Mouse (Mus musculus) G1E (cell line): Measurements from ENCODE around the gene Fam25c.

Experiments
- CTCF ChIP-seq: IDR thresholded peaks from 2 replicates; pipeline ENCODE4 v1.5.1; 2012; ENCODE audit warnings: low read depth, low read length, inconsistent platforms, mixed read lengths
- GATA1 ChIP-seq: IDR thresholded peaks from 2 replicates; pipeline ENCODE4 v1.6.1; 2012; ENCODE audit warnings: borderline replicate concordance, low read length, inconsistent platforms, mixed read lengths
- POLR2AphosphoS5 ChIP-seq: IDR thresholded peaks from 2 replicates; pipeline ENCODE4 v1.6.1; 2012; ENCODE audit warnings: low read depth, low read length, inconsistent platforms; ENCODE audit not compliant: insufficient replicate concordance
- TAL1 ChIP-seq: conservative IDR thresholded peaks from 2 replicates; pipeline ENCODE4 v1.6.1; 2012; ENCODE audit warnings: low read depth, low read length, inconsistent platforms, mixed read lengths

GRCm38 (mm10) chr14:34309266-34309665 is 46.0 kb downstream of the Fam25c start:
- TF ChIP-seq CTCF (no peak), POLR2AphosphoS5 (no peak), TAL1 (no peak), GATA1 (no peak)
